ENCODE assay signal across 41 mouse cellular contexts in genomic region chr6:131501474-131501873, GRCm38 (mm10). TPM values are rescaled to one million over a fixed set of nuclear protein-coding genes. Genes with fewer than 3 reads are reported as not detected.
"Had no signal": no experiment of that assay in that cellular context is flagged by ENCODE, and none has a peak within 500 bp of the region (broad histone marks: within the 10 kb centered on the region; RNA-seq: fewer than 3 reads in every experiment).

No protein-coding gene starts in this region.

RNA-seq across cellular contexts. Expression of gene 5430401F13Rik, which starts 15.3 kb away (rescaled TPM):
- total RNA-seq: heart, postnatal 10 days; heart, postnatal 14 days; heart, postnatal 25 days; heart, postnatal 36 days; heart, postnatal 4 days; hematopoietic stem cell, adult 5-6 weeks; hindbrain, postnatal 0 days; layer of hippocampus, adult 18-20 months; layer of hippocampus, adult 2 months; layer of hippocampus, adult 8-10 months; layer of hippocampus, postnatal 10 days; layer of hippocampus, postnatal 14 days; layer of hippocampus, postnatal 25 days; layer of hippocampus, postnatal 36 days; left cerebral cortex, adult 18-20 months; left cerebral cortex, adult 2 months had no signal
- polyA plus RNA-seq: heart, embryonic 11.5 days; heart, embryonic 12.5 days; heart, embryonic 13.5 days; heart, embryonic 14.5 days; heart, embryonic 15.5 days; heart, embryonic 16.5 days; heart, postnatal 0 days; hindbrain, embryonic 10.5 days; hindbrain, embryonic 11.5 days; hindbrain, embryonic 12.5 days; hindbrain, embryonic 13.5 days; hindbrain, embryonic 14.5 days; hindbrain, embryonic 15.5 days; hindbrain, embryonic 16.5 days; hindbrain, postnatal 0 days; inflammation-experienced regulatory T-cells, adult 6 months; intestine, embryonic 14.5 days; intestine, embryonic 15.5 days; intestine, embryonic 16.5 days; intestine, postnatal 0 days; kidney, adult 2 months; kidney, embryonic 14.5 days; kidney, embryonic 15.5 days; kidney, embryonic 16.5 days; kidney, postnatal 0 days; large intestine, adult 2 months had no signal

RNA-seq across cellular contexts. Expression of gene Gm6619, which starts 15.3 kb away (rescaled TPM):
- total RNA-seq: heart, postnatal 10 days; heart, postnatal 14 days; heart, postnatal 25 days; heart, postnatal 36 days; heart, postnatal 4 days; hematopoietic stem cell, adult 5-6 weeks; hindbrain, postnatal 0 days; layer of hippocampus, adult 18-20 months; layer of hippocampus, adult 2 months; layer of hippocampus, adult 8-10 months; layer of hippocampus, postnatal 10 days; layer of hippocampus, postnatal 14 days; layer of hippocampus, postnatal 25 days; layer of hippocampus, postnatal 36 days; left cerebral cortex, adult 18-20 months; left cerebral cortex, adult 2 months had no signal
- polyA plus RNA-seq: heart, embryonic 11.5 days; heart, embryonic 12.5 days; heart, embryonic 13.5 days; heart, embryonic 14.5 days; heart, embryonic 15.5 days; heart, embryonic 16.5 days; heart, postnatal 0 days; hindbrain, embryonic 10.5 days; hindbrain, embryonic 11.5 days; hindbrain, embryonic 13.5 days; hindbrain, embryonic 14.5 days; hindbrain, embryonic 15.5 days; hindbrain, embryonic 16.5 days; hindbrain, postnatal 0 days; inflammation-experienced regulatory T-cells, adult 6 months; intestine, embryonic 14.5 days; intestine, embryonic 15.5 days; intestine, embryonic 16.5 days; intestine, postnatal 0 days; kidney, adult 2 months; kidney, embryonic 14.5 days; kidney, embryonic 15.5 days; kidney, embryonic 16.5 days; kidney, postnatal 0 days; large intestine, adult 2 months had no signal
